Mouse (Mus musculus): ENCODE results near the gene Smim4.

GRCm38 (mm10) chr14:31128826-31129219 is at the start of gene Smim4:
- TF ChIP-seq ZMIZ1 (IDR thresholded peaks at IDR 0.05; ENCODE audit: low read depth, low read length) (peak; percentile 54), NRF1 (IDR thresholded peaks at IDR 0.05; ENCODE audit: low read depth, low read length) (peak; percentile 100), CTCF (conservative IDR thresholded peaks at IDR 0.05 in 1 of 2, IDR thresholded peaks at IDR 0.05 in 1 of 2; ENCODE audit: low read depth in 2 of 2, low read length in 2 of 2) (peak in 1 of 2 experiments; percentile 69; a peak in 2 of 4 replicates), ETS1 (conservative IDR thresholded peaks at IDR 0.05; ENCODE audit: low read depth, low read length) (no peak), ZKSCAN1 (IDR thresholded peaks at IDR 0.05; ENCODE audit: borderline replicate concordance, low read depth, low read length) (no peak), ELF1 (IDR thresholded peaks at IDR 0.05; ENCODE audit: low read depth, low read length) (peak; percentile 96), RAD21 (IDR thresholded peaks at IDR 0.05; ENCODE audit: low read depth, low read length) (no peak; the same call in 1 of the 2 replicates), POLR2AphosphoS2 (IDR thresholded peaks at IDR 0.05; ENCODE audit: low read depth, low read length) (no peak), MAFK (IDR thresholded peaks at IDR 0.05; ENCODE audit: insufficient replicate concordance, low read length) (no peak), BHLHE40 (IDR thresholded peaks at IDR 0.05; ENCODE audit: low read depth, low read length) (no peak), MEF2A (IDR thresholded peaks at IDR 0.05; ENCODE audit: borderline replicate concordance, low read depth, low read length) (peak; percentile 3; the same call in 1 of the 2 replicates), SMC3 (IDR thresholded peaks at IDR 0.05; ENCODE audit: low read depth, low read length) (no peak), NELFE (IDR thresholded peaks at IDR 0.05; ENCODE audit: low read depth, low read length) (peak; percentile 84), EP300 (IDR thresholded peaks at IDR 0.05; ENCODE audit: low read length) (no peak)

Data from CH12.LX (cell line).